Mouse (Mus musculus) Patski (cell line): ENCODE data around the gene Efna4. TPM values are rescaled to one million over a fixed set of nuclear protein-coding genes. Genes with fewer than 3 reads are reported as not detected.

Source experiments
- ATAC-seq: fragments of 100-300 bp; one replicate; pipeline ENCODE4 v1.8.0; 2021
- CTCF ChIA-PET: fragments of 350-600 bp; sonication (Branson Sonifier 250); formaldehyde crosslinking; loops from one replicate; lab custom pipeline; 2022; ENCODE audit warnings: inconsistent platforms; lab: Charles Lee
- POLR2A ChIA-PET: fragments of 350-600 bp; sonication (Branson Sonifier 250); formaldehyde crosslinking; loops from one replicate; lab custom pipeline; 2022; ENCODE audit warnings: antibody characterized with exemption, inconsistent platforms; lab: Charles Lee
- DNase-seq: peaks from one replicate; pipeline ENCODE4 v3.0.0-alpha.2; 2011; ENCODE audit warnings: low read depth, low spot score
- H3K27me3 ChIP-seq: fragments of 371-371 bp; one replicate; pipeline ENCODE4 v1.5.1; 2021
- CTCF ChIP-seq: fragments of 100-300 bp; IDR thresholded peaks from one replicate; pipeline ENCODE4 v1.5.1; 2021
- in situ Hi-C: fragments of 300-500 bp; cut with MboI; formaldehyde crosslinking; loops from 3 replicates; pipeline ENCODE4 v1.11.1; 2018; ENCODE audit warnings: low pct_unique_long_range_greater_than_20kb, mixed read lengths
- polyA plus RNA-seq: library from polyadenylated mRNA; unstranded; gene quantifications from one replicate; pipeline ENCODE4 v1.2.3, GENCODE M21; 2021

Gene Efna4
- polyA plus RNA-seq, 1 experiment from 2014 or later = 48.7 TPM

- H3K27me3 ChIP-seq = no peaks in the 10 kb centered on the region
- CTCF ChIA-PET = interaction anchor here (1.1 to 2.1 kb wide), 4 partner anchors 8 to 68 kb away, joined by 3 to 6 read pairs (median 4); no protein-coding TSS in a partner anchor
- TF ChIP-seq CTCF = no peak
- no peak for ATAC-seq
- no peak for DNase-seq
- POLR2A ChIA-PET = interaction anchor here (0.7 kb wide), 1 partner anchor 45 kb away, joined by 3 read pairs; no protein-coding TSS in a partner anchor
- in situ Hi-C loops = no loop called here
Measured at GRCm38 (mm10) chr3:89380711-89381110, 42.9 kb upstream of the Efna4 start.

GRCm38 (mm10) chr3:89380291-89380690 is 42.5 kb upstream of the Efna4 start:
- in situ Hi-C loops = no loop called here
- TF ChIP-seq CTCF = no peak

GRCm38 (mm10) chr3:89379388-89380131 is 41.7 kb upstream of the Efna4 start:
- CTCF ChIA-PET = interaction anchor here (0.7 to 1.9 kb wide), 5 partner anchors 10 to 70 kb away, joined by 3 to 11 read pairs (median 4); no protein-coding TSS in a partner anchor
- no peak for TF ChIP-seq CTCF
- H3K27me3 ChIP-seq = no peaks in the 10 kb centered on the region
- in situ Hi-C loops = no loop called here
- POLR2A ChIA-PET = no interaction called here
- no peak for DNase-seq
- ATAC-seq = no peak

More at GRCm38 (mm10) chr3:89380291-89380690, 42.5 kb upstream of the Efna4 start:
- DNase-seq (no peak), ATAC-seq (no peak)
- CTCF ChIA-PET = interaction anchor here (0.7 to 1.7 kb wide), 4 partner anchors 9 to 69 kb away, joined by 3 to 4 read pairs (median 4); no protein-coding TSS in a partner anchor
- no peaks in the 10 kb centered on the region for H3K27me3 ChIP-seq
- POLR2A ChIA-PET = no interaction called here

GRCm38 (mm10) chr3:89378394-89379067 is 40.7 kb upstream of the Efna4 start:
- no peaks in the 10 kb centered on the region for H3K27me3 ChIP-seq
- in situ Hi-C loops = no loop called here
- no peak for TF ChIP-seq CTCF
- ATAC-seq (no peak), DNase-seq (no peak)
- POLR2A ChIA-PET = interaction anchor here (0.6 to 2.9 kb wide), 4 partner anchors 12 to 28 kb away, joined by 3 to 12 read pairs (median 4); partner anchors contain the start of gene Zbtb7b
- CTCF ChIA-PET = interaction anchor here (0.6 to 1.9 kb wide), 7 partner anchors 10 to 58 kb away, joined by 3 to 11 read pairs (median 3); partner anchors contain the start of genes Dcst1 and Pbxip1

- CTCF ChIA-PET = interaction anchor here (0.6 to 1.9 kb wide), 6 partner anchors 10 to 59 kb away, joined by 3 to 11 read pairs (median 4); partner anchors contain the start of genes Dcst1 and Pbxip1
- POLR2A ChIA-PET = interaction anchor here (0.6 to 2.9 kb wide), 5 partner anchors 9 to 27 kb away, joined by 3 to 12 read pairs (median 4); partner anchors contain the start of gene Zbtb7b
- TF ChIP-seq CTCF = no peak
- in situ Hi-C loops = no loop called here
- DNase-seq (no peak), ATAC-seq (no peak)
- no peaks in the 10 kb centered on the region for H3K27me3 ChIP-seq
Measured at GRCm38 (mm10) chr3:89377831-89378230, 40.0 kb upstream of the Efna4 start.

GRCm38 (mm10) chr3:89373581-89374231 is 35.9 kb upstream of the Efna4 start:
- no peaks in the 10 kb centered on the region for H3K27me3 ChIP-seq
- ATAC-seq (no peak), DNase-seq (no peak)
- in situ Hi-C loops = no loop called here
- no peak for TF ChIP-seq CTCF
- POLR2A ChIA-PET = interaction anchor here (0.7 to 2.3 kb wide), 3 partner anchors 10 to 14 kb away, joined by 3 to 6 read pairs (median 3); no protein-coding TSS in a partner anchor
- CTCF ChIA-PET = interaction anchor here (1.7 to 1.8 kb wide), 2 partner anchors 14 to 19 kb away, joined by 3 to 6 read pairs; no protein-coding TSS in a partner anchor

- POLR2A ChIA-PET = no interaction called here
- peaks cover 27% of the 10 kb centered on the region for H3K27me3 ChIP-seq
- CTCF ChIA-PET = interaction anchor here (2.4 kb wide), 1 partner anchor 11 kb away, joined by 11 read pairs; no protein-coding TSS in a partner anchor
- in situ Hi-C loops = no loop called here
- no peak for ATAC-seq
- no peak for DNase-seq
- TF ChIP-seq CTCF = no peak
Measured at GRCm38 (mm10) chr3:89367338-89367737, 29.5 kb upstream of the Efna4 start.

GRCm38 (mm10) chr3:89365486-89366414 is 27.9 kb upstream of the Efna4 start:
- POLR2A ChIA-PET = interaction anchor here (0.7 kb wide), 1 partner anchor 10 kb away, joined by 3 read pairs; no protein-coding TSS in a partner anchor
- ATAC-seq = no peak
- CTCF ChIA-PET = interaction anchor here (0.6 to 1.4 kb wide), 3 partner anchors 11 to 138 kb away, joined by 3 to 10 read pairs (median 6); no protein-coding TSS in a partner anchor

GRCm38 (mm10) chr3:89365153-89365485 is 27.3 kb upstream of the Efna4 start, which contains the start of gene Dcst1:
Gene Dcst1 (minus strand): TSS chr3:89365253.
- no peak for TF ChIP-seq CTCF
- ATAC-seq (no peak), DNase-seq (no peak)
- CTCF ChIA-PET = interaction anchor here (1.2 to 1.7 kb wide), 3 partner anchors 10 to 13 kb away, joined by 6 to 10 read pairs (median 7); no protein-coding TSS in a partner anchor
- H3K27me3 ChIP-seq = peaks cover 27% of the 10 kb centered on the region
- POLR2A ChIA-PET = interaction anchor here (0.6 kb wide), 1 partner anchor 13 kb away, joined by 3 read pairs; no protein-coding TSS in a partner anchor
- in situ Hi-C loops = no loop called here

More at GRCm38 (mm10) chr3:89365486-89366414, 27.9 kb upstream of the Efna4 start:
- in situ Hi-C loops = no loop called here
- peaks cover 27% of the 10 kb centered on the region for H3K27me3 ChIP-seq
- DNase-seq = no peak
- no peak for TF ChIP-seq CTCF
